Comparison of ENCODE assay signal across 8 mouse cellular contexts in the genomic region with DNA sequence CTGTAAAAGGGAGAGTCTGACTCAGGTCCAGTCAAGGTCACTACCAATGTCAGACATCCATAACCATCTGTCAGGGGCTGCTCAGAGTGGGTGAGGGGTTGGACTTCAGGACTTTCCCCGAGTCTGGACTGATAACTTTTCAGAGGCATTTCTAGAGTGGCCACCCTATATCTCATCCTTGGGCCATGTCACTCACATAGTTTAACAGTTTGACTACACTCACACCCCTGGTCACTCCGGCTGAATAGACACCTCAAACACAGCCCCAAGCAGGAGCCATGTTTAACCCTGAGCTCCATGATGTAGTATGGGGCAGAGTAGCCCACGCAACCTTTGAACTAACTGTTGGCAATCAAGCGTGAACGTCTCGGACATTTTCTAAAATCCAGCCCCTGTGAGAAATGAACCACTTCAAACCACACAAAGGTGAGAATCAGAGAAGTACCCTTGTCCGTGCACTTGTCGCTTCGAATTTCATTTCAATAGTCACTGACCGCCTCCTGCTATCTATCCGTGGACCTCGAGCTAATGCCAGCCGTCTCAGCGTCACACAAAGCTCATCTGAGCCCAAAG. TPM values are rescaled to one million over a fixed set of nuclear protein-coding genes. Genes with fewer than 3 reads are reported as not detected.
DNase-seq lines count a peak whose midpoint lies in the region; ATAC-seq and TF ChIP-seq lines count a peak whose summit lies in the region.

No protein-coding gene starts in this region.

- no peak for TF ChIP-seq POLR2A in myocyte (IDR thresholded peaks at IDR 0.05; ENCODE audit: insufficient read length, low read depth)

- no peak for ATAC-seq in embryonic facial prominence, embryonic 11.5 days (replicated peaks; ENCODE audit: insufficient number of reproducible peaks, low FRiP score, low TSS enrichment, low read depth)
- no peak for ATAC-seq in intestine, embryonic 15.5 days
- no peak for ATAC-seq in inflammation-experienced regulatory T-cells, adult 6 months

- H3K9ac ChIP-seq in embryonic facial prominence, embryonic 11.5 days (replicated peaks; ENCODE audit: low read length), result peak overlapping the region; percentile 41
- H3K9ac ChIP-seq in intestine, embryonic 15.5 days, result peak overlapping the region; percentile 48

- no peaks in the 10 kb centered on the region for H3K9me3 ChIP-seq in embryonic facial prominence, embryonic 11.5 days (replicated peaks; ENCODE audit: control insufficient read depth, low read length)
- no peaks in the 10 kb centered on the region for H3K9me3 ChIP-seq in intestine, embryonic 15.5 days

- H3K4me2 ChIP-seq in embryonic facial prominence, embryonic 11.5 days (ENCODE audit: low read depth, low read length), result peak overlapping the region; percentile 35
- H3K4me2 ChIP-seq in intestine, embryonic 15.5 days (replicated peaks), result peak overlapping the region; percentile 88
- peak overlapping the region; percentile 96 for H3K4me2 ChIP-seq in myocyte (ENCODE audit: low read depth)

- no peaks in the 10 kb centered on the region; the same call in 1 of the 2 replicates for H3K36me3 ChIP-seq in embryonic facial prominence, embryonic 11.5 days (replicated peaks; ENCODE audit: control insufficient read depth, insufficient read depth, low read depth, low read length)
- peaks cover 9% of the 10 kb centered on the region; the same call in 1 of the 2 replicates for H3K36me3 ChIP-seq in intestine, embryonic 15.5 days
- no peaks in the 10 kb centered on the region for H3K36me3 ChIP-seq in myocyte (ENCODE audit: control insufficient read depth, insufficient read depth)

- H3K4me3 ChIP-seq in embryonic facial prominence, embryonic 11.5 days (ENCODE audit: low read depth, low read length), result peak overlapping the region; percentile 79
- H3K4me3 ChIP-seq in intestine, embryonic 15.5 days (replicated peaks), result peak overlapping the region; percentile 64
- H3K4me3 ChIP-seq in myocyte, result peak overlapping the region; percentile 75

- peak overlapping the region; percentile 60 for H3ac ChIP-seq in myocyte (ENCODE audit: control insufficient read depth, insufficient read length)

- H3K27me3 ChIP-seq in embryonic facial prominence, embryonic 11.5 days (ENCODE audit: control insufficient read depth, insufficient read depth, low read length), result no peaks in the 10 kb centered on the region
- H3K27me3 ChIP-seq in intestine, embryonic 15.5 days (replicated peaks), result no peaks in the 10 kb centered on the region
- H3K27me3 ChIP-seq in myocyte (ENCODE audit: control insufficient read depth, insufficient read depth, insufficient read length), result no peaks in the 10 kb centered on the region

- WGBS in embryonic facial prominence, embryonic 11.5 days, result 6% methylated on average over 14 of the region's 14 CpGs
- 7% methylated on average over 14 of the region's 14 CpGs for WGBS in intestine, embryonic 15.5 days

- peaks cover 4% of the 10 kb centered on the region for H3K79me2 ChIP-seq in myocyte (ENCODE audit: control insufficient read depth, insufficient read depth)

- H3K27ac ChIP-seq in embryonic facial prominence, embryonic 11.5 days (replicated peaks; ENCODE audit: low read depth, low read length), result no peak overlapping the region
- H3K27ac ChIP-seq in intestine, embryonic 15.5 days, result peak overlapping the region; percentile 56; the same call in 1 of the 2 replicates

- H3K4me1 ChIP-seq in embryonic facial prominence, embryonic 11.5 days (ENCODE audit: control insufficient read depth, insufficient read depth, low read length), result no peaks in the 10 kb centered on the region
- H3K4me1 ChIP-seq in intestine, embryonic 15.5 days (replicated peaks), result peaks cover 19% of the 10 kb centered on the region

- DNase-seq in kidney, adult 9 months, result peak; percentile 81
- DNase-seq in kidney, postnatal 10 days, result no peak
- no peak for DNase-seq in embryonic facial prominence, embryonic 11.5 days (ENCODE audit: low spot score)
- no peak for DNase-seq in natural killer cell, adult 2 months (ENCODE audit: low spot score in 2 of 2)
- DNase-seq in testis, postnatal 10 days (ENCODE audit: low spot score), result no peak

TF ChIP-seq in myocyte, 11 proteins besides CTCF, POLR2A, EP300 and RAD21:
- TF ChIP-seq REST (IDR thresholded peaks at IDR 0.05; ENCODE audit: insufficient read depth, insufficient read length), result no peak
- TF ChIP-seq MYOD1 (IDR thresholded peaks at IDR 0.05; ENCODE audit: control insufficient read depth in 1 of 3, insufficient read length in 2 of 3, low read depth in 2 of 3), result no peak
- TF ChIP-seq MYOG (IDR thresholded peaks at IDR 0.05; ENCODE audit: control insufficient read depth in 1 of 3, insufficient read depth in 1 of 3, insufficient read length in 2 of 3, low read depth in 2 of 3), result no peak
- TF ChIP-seq POLR2AphosphoS2 (IDR thresholded peaks at IDR 0.05; ENCODE audit: insufficient read length, low read depth), result no peak
- no peak for TF ChIP-seq TCF12 (IDR thresholded peaks at IDR 0.05; ENCODE audit: insufficient read depth, poor library complexity, severe bottlenecking)
- no peak for TF ChIP-seq USF1 (IDR thresholded peaks at IDR 0.05; ENCODE audit: low read depth)
- TF ChIP-seq CEBPB (IDR thresholded peaks at IDR 0.05; ENCODE audit: insufficient read depth, poor library complexity, severe bottlenecking), result no peak
- TF ChIP-seq SRF (IDR thresholded peaks at IDR 0.05; ENCODE audit: control insufficient read depth, insufficient read length, low read depth), result no peak
- no peak for TF ChIP-seq MAX (IDR thresholded peaks at IDR 0.05; ENCODE audit: low read depth)
- no peak for TF ChIP-seq E2F4 (IDR thresholded peaks at IDR 0.05; ENCODE audit: insufficient read depth)
- no peak for TF ChIP-seq TCF3 (IDR thresholded peaks at IDR 0.05; ENCODE audit: insufficient read length, low read depth)

RNA-seq across cellular contexts. Expression of a gene that starts 0.6 kb away (rescaled TPM):
- 49.8 and 63.3 TPM in 2 replicates for polyA plus RNA-seq in embryonic facial prominence, embryonic 11.5 days (2014; fragmentation: Nextera tagmentation; extraction: Ambion mirVana)
- 53.5 and 67.8 TPM in 2 replicates for polyA plus RNA-seq in intestine, embryonic 15.5 days (2015; fragmentation: Nextera tagmentation; extraction: Ambion mirVana)
- 23.6 TPM for polyA plus RNA-seq in myocyte (2012; fragmentation: generic; extraction: Trizol)
- polyA plus RNA-seq in inflammation-experienced regulatory T-cells, adult 6 months (2017; shearing (Covaris generic)), result 100 to 1,000 TPM in 1 of 3 experiments, 10 to 100 TPM in 2; 91.1 to 121 (median 98.2) TPM

RNA-seq across cellular contexts. Expression of a gene that starts 5.7 kb away (rescaled TPM):
- polyA plus RNA-seq in embryonic facial prominence, embryonic 11.5 days (2014; fragmentation: Nextera tagmentation; extraction: Ambion mirVana), result 7.3 and 9.5 TPM in 2 replicates
- polyA plus RNA-seq in intestine, embryonic 15.5 days (2015; fragmentation: Nextera tagmentation; extraction: Ambion mirVana), result 73.0 and 77.0 TPM in 2 replicates
- polyA plus RNA-seq in myocyte (2012; fragmentation: generic; extraction: Trizol), result 36.7 TPM
- 1 to 10 TPM; 2.5 to 3.9 (median 3.5) TPM for polyA plus RNA-seq in inflammation-experienced regulatory T-cells, adult 6 months (2017; shearing (Covaris generic))

RNA-seq across cellular contexts. Expression of a gene that starts 6.4 kb away (rescaled TPM):
- 0.63 and 0.87 TPM in 2 replicates for polyA plus RNA-seq in embryonic facial prominence, embryonic 11.5 days (2014; fragmentation: Nextera tagmentation; extraction: Ambion mirVana)
- 0.29 and 0.36 TPM in 2 replicates for polyA plus RNA-seq in intestine, embryonic 15.5 days (2015; fragmentation: Nextera tagmentation; extraction: Ambion mirVana)
- polyA plus RNA-seq in myocyte (2012; fragmentation: generic; extraction: Trizol), result 0.25 TPM
- 1 to 10 TPM in 2 of 3 experiments, under 1 TPM in 1; 0.93 to 1.9 (median 1.4) TPM for polyA plus RNA-seq in inflammation-experienced regulatory T-cells, adult 6 months (2017; shearing (Covaris generic))

RNA-seq across cellular contexts. Expression of a gene that starts 12.9 kb away (rescaled TPM):
- 14.7 and 15.1 TPM in 2 replicates for polyA plus RNA-seq in embryonic facial prominence, embryonic 11.5 days (2014; fragmentation: Nextera tagmentation; extraction: Ambion mirVana)
- polyA plus RNA-seq in intestine, embryonic 15.5 days (2015; fragmentation: Nextera tagmentation; extraction: Ambion mirVana), result 14.0 and 18.7 TPM in 2 replicates
- 7.4 TPM for polyA plus RNA-seq in myocyte (2012; fragmentation: generic; extraction: Trizol)
- polyA plus RNA-seq in inflammation-experienced regulatory T-cells, adult 6 months (2017; shearing (Covaris generic)), result 1 to 10 TPM; 3.3 to 7.0 (median 6.8) TPM

RNA-seq across cellular contexts. Expression of a gene that starts 29.6 kb away (rescaled TPM):
- polyA plus RNA-seq in embryonic facial prominence, embryonic 11.5 days (2014; fragmentation: Nextera tagmentation; extraction: Ambion mirVana), result 7.1 and 9.7 TPM in 2 replicates
- polyA plus RNA-seq in intestine, embryonic 15.5 days (2015; fragmentation: Nextera tagmentation; extraction: Ambion mirVana), result 19.2 and 22.1 TPM in 2 replicates
- 48.3 TPM for polyA plus RNA-seq in myocyte (2012; fragmentation: generic; extraction: Trizol)
- polyA plus RNA-seq in inflammation-experienced regulatory T-cells, adult 6 months (2017; shearing (Covaris generic)), result 10 to 100 TPM; 21.2 to 32.3 (median 23.4) TPM

Comparison
In these comparisons a context has a peak if more than half of its experiments do, and no peak if none do; other contexts are left out.
1. H3K4me2 ChIP-seq: peak in every context shown above with its lines; median percentile 96 in myocyte; 88 in intestine, embryonic 15.5 days; 35 in embryonic facial prominence, embryonic 11.5 days.